Mouse (Mus musculus) embryonic fibroblast, embryonic 13.5 days (primary cell): ENCODE results near the gene Mon2.

Experiments used
- CTCF ChIP-seq: IDR thresholded peaks from 2 replicates; pipeline ENCODE4 v1.5.1; 2011; ENCODE audit warnings: mild to moderate bottlenecking, control low read depth, low read length, moderate library complexity, borderline replicate concordance; ENCODE audit not compliant: insufficient read depth
- POLR2A ChIP-seq: IDR thresholded peaks from 2 replicates; pipeline ENCODE4 v1.6.1; 2011; ENCODE audit warnings: low read depth, mild to moderate bottlenecking, control low read depth, low read length, moderate library complexity

DNA sequence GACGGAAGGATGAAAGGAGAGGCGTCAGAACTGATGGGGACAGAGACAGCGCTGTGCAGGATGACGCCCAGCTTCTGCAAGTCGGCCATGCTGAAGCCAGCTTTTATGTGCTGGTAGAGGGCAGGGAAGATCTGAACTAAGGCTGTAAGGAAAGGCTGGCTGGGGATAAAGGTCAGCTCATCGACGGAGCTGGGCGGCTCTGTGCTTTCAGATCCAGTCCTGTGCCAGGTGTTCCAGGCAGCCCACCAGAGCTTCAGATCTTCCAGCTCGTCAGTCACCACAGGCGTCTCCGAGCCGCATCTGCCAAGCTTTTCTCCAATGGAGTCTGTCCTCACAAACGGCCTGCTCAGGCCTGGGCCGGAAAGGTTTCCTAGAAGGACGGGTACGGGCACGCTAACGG lies 62.9 kb downstream of the Mon2 start:
- TF ChIP-seq CTCF (no peak), POLR2A (no peak)
